Mouse (Mus musculus) lung, postnatal 0 days (tissue): Measurements from ENCODE around the gene Olfr419.

ENCODE experiments used
- CTCF ChIP-seq: IDR thresholded peaks from 2 replicates; pipeline ENCODE4 v1.5.1; 2016; ENCODE audit warnings: antibody characterized with exemption, mild to moderate bottlenecking
- EP300 ChIP-seq: IDR thresholded peaks from 2 replicates; pipeline ENCODE4 v1.6.1; 2016; ENCODE audit warnings: antibody characterized with exemption, mild to moderate bottlenecking, control low read depth

DNA sequence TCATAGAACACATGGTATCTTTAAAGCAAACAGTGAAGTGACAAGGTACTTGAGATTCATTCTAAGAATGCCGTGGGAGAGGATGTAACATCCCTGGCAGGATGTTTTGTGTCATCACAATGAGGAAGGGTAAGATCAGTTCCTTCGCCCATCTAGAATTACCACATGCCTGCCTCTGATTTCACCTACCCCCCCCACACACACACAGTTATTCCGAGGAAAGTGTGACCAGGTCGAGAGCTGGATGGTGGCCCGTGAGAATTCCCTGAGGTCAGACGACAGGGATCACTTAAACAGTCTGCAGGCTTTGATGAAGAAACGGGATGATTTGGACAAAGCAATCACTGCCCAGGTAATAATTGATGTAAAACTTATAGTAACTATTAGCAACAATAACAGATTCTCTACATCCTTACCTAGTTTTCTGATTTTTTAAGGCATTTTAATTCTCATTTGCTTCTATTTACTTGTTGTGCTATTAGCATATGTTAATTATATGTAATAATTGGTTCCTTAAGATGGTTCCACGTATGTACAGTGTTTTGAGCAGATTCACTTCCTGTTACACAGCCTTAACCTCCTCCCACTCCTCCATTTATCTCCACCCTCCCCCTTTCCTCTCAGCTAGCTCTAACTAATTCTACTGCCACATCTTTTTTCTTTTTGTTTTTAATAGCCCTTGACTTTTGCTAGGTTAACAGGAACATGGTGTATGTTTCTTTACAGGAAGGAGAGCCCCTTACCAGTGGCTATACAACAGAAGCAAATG, 36.4 kb downstream of the Olfr419 start:
- TF ChIP-seq EP300 (no peak), CTCF (no peak)
